Mouse (Mus musculus): ENCODE data around the gene Tcf12.

Tcf12 gene

GRCm38 (mm10) chr9:71895931-71896724, 215.5 kb downstream of the Tcf12 start:
- DNase-seq = no peak

GRCm38 (mm10) chr9:71895291-71895690, 216.4 kb downstream of the Tcf12 start:
- DNase-seq = no peak

GRCm38 (mm10) chr9:71894943-71895286, 216.8 kb downstream of the Tcf12 start:
- DNase-seq = no peak

- no peak for DNase-seq
Measured at GRCm38 (mm10) chr9:71894246-71894942, 217.3 kb downstream of the Tcf12 start.

GRCm38 (mm10) chr9:71888450-71888849, 223.2 kb downstream of the Tcf12 start:
- no peak for DNase-seq

- no peak for DNase-seq
Measured at GRCm38 (mm10) chr9:71880629-71881028, 231.0 kb downstream of the Tcf12 start.

GRCm38 (mm10) chr9:71879972-71880371, 231.7 kb downstream of the Tcf12 start:
- DNase-seq = no peak

- no peak for DNase-seq
Measured at GRCm38 (mm10) chr9:71879415-71879814, 232.3 kb downstream of the Tcf12 start.

- DNase-seq = no peak
Measured at GRCm38 (mm10) chr9:71877867-71878266, 233.8 kb downstream of the Tcf12 start.

GRCm38 (mm10) chr9:71874761-71875160, 236.9 kb downstream of the Tcf12 start:
- no peak for DNase-seq

- DNase-seq = no peak
Measured at GRCm38 (mm10) chr9:71874035-71874572, 237.6 kb downstream of the Tcf12 start.

- no peak for DNase-seq
Measured at GRCm38 (mm10) chr9:71863338-71863737, 248.3 kb downstream of the Tcf12 start.

GRCm38 (mm10) chr9:71861629-71862028, 250.0 kb downstream of the Tcf12 start:
- no peak for DNase-seq

GRCm38 (mm10) chr9:71857926-71858325, 253.7 kb downstream of the Tcf12 start:
- no peak for DNase-seq

- DNase-seq = no peak
Measured at GRCm38 (mm10) chr9:71853904-71854303, 257.8 kb downstream of the Tcf12 start.

GRCm38 (mm10) chr9:71850283-71850682, 261.4 kb downstream of the Tcf12 start:
- no peak for DNase-seq

- DNase-seq = no peak
Measured at GRCm38 (mm10) chr9:71848392-71848791, 263.3 kb downstream of the Tcf12 start.

GRCm38 (mm10) chr9:71847921-71848320, 263.8 kb downstream of the Tcf12 start:
- no peak for DNase-seq

- DNase-seq = no peak
Measured at GRCm38 (mm10) chr9:71841850-71842249, 269.8 kb downstream of the Tcf12 start.

- no peak for DNase-seq
Measured at GRCm38 (mm10) chr9:71837366-71837765, 274.3 kb downstream of the Tcf12 start.

- DNase-seq = no peak
Measured at GRCm38 (mm10) chr9:71836366-71836765, 275.3 kb downstream of the Tcf12 start.

- no peak for DNase-seq
Measured at GRCm38 (mm10) chr9:71835203-71835815, 276.4 kb downstream of the Tcf12 start.

GRCm38 (mm10) chr9:71834707-71835106, 277.0 kb downstream of the Tcf12 start:
- no peak for DNase-seq

Data from thymus, postnatal 4 days (tissue).